Mouse (Mus musculus) ES-E14 (cell line): Measurements from ENCODE around the gene Zfp57.

Experiments
- HCFC1 ChIP-seq: IDR thresholded peaks from 2 replicates; pipeline ENCODE4 v1.6.1; 2012; ENCODE audit warnings: low read length, inconsistent platforms, borderline replicate concordance; ENCODE audit not compliant: insufficient read depth
- MAFK ChIP-seq: IDR thresholded peaks from 2 replicates; pipeline ENCODE4 v1.6.1; 2014; ENCODE audit warnings: mild to moderate bottlenecking, low read depth, low read length, inconsistent platforms; ENCODE audit not compliant: insufficient read depth
- ZC3H11A ChIP-seq: IDR thresholded peaks from 2 replicates; pipeline ENCODE4 v1.6.1; 2012; ENCODE audit warnings: low read depth, mild to moderate bottlenecking, inconsistent platforms, low read length, borderline replicate concordance
- ZNF384 ChIP-seq: IDR thresholded peaks from 2 replicates; pipeline ENCODE4 v1.6.1; 2012; ENCODE audit warnings: low read depth, low read length, inconsistent platforms

DNA sequence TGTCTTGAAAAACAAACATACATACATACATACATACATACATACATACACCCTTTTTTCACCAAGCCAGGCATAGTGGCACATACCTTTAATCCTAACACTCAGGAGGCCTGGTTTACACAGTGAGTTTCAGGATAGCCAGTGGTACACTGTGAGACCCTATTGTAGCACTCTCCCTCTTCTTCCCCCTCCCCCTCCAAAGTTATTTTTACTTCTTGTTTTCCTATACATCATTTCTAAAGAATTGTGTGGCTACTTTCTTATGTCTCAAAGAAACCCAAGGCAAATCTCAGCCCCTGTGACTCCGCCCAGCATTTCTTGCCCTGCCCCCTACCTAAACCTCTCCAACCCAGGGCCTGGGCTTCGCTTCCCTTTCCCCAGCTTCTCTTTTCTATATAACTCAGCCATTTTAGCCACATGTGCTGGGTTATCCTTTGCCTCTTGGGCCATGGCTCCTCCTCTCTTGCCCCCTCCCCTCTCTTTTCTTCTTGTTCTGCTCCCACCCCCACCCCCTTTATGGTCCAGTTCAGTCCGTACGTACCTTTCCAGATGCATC, 7.1 kb upstream of the Zfp57 start:
- TF ChIP-seq ZNF384 (no peak), ZC3H11A (no peak), MAFK (no peak), HCFC1 (no peak)
